Mouse (Mus musculus): ENCODE data around the gene Commd4.
"Not testable (repeated sequence)": the region's sequence is repeated elsewhere in the genome, so short reads cannot be mapped to it uniquely, and the experiment has no call there.

The Commd4 gene

DNA sequence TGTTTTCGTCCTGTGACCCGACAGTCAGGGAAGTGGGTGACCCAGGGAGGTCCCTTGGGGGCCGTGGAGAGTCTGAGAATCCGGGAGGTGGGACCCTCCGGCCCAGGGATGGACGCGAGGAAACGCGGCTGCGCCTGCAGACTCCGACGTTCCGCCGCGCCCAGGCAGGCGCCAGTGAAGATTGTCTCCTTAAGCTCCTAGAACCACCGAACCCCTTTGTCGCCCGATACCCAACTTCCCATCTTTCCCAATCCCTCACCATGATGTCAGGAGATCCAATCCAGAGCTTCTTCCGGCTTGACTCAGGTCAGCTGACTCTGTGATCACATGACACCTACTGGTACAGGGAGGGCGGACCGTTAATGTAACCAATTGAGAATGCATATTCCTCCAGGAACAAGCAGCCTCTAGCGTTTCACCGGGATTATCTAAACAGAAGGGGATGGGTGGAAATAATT lies at the start of gene Commd4:
Commd4 (minus strand) TSS at position 319 of the 458 bp plus-strand sequence.
- DNase-seq (ENCODE audit: low read depth, low spot score): peak; percentile 99

GRCm38 (mm10) chr9:57206896-57207295 lies 48.8 kb upstream of the Commd4 start:
- DNase-seq (ENCODE audit: low read depth, low spot score): no peak

GRCm38 (mm10) chr9:57203571-57203970 lies 45.4 kb upstream of the Commd4 start:
- DNase-seq (ENCODE audit: low read depth, low spot score): not testable (repeated sequence)

GRCm38 (mm10) chr9:57202981-57203380 lies 44.9 kb upstream of the Commd4 start:
- DNase-seq (ENCODE audit: low read depth, low spot score): no peak

DNA sequence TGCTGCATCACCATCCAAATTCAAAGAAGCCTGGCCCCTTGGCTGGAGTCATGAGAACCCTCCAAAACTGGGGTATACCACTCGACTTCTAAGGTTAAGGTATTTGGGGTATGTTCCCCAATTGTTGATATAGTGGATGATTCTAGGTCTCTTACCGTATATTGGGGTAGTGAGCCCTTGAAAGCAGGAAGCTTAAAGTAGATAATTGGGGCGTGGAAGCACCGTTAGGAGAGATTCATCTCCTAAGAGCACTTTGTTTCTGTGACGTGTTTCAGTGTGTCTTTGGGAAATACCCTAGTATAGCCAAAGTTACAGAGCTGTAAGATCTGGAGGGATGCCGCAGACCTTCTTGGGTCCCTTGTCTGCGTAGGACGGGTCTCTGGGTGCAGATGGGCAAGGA lies 39.3 kb upstream of the Commd4 start:
- DNase-seq (ENCODE audit: low read depth, low spot score): no peak

GRCm38 (mm10) chr9:57196708-57197107 lies 38.6 kb upstream of the Commd4 start:
- DNase-seq (ENCODE audit: low read depth, low spot score): no peak

DNA sequence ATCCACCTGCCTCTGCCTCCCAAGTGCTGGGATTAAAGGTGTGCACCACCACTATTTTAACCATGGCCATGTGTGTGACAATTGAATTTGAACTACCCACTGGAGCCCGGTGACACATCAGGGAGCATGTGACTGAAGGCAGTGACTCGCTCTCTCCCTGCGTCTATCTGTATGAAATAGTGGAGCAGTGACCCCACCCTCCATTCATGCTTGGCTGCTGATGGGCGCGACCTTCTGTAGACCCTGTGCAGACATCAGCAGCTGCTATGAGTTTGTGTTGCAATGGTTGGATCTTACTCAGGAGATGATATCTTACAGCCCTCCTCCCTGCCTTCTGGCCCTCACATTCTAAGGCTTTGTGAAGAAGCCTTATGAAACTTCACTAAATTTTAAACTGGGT lies 10.3 kb upstream of the Commd4 start:
- DNase-seq (ENCODE audit: low read depth, low spot score): no peak

GRCm38 (mm10) chr9:57166173-57166572 lies 8.0 kb upstream of the Commd4 start:
- DNase-seq (ENCODE audit: low read depth, low spot score): no peak

- DNase-seq (ENCODE audit: low read depth, low spot score): no peak
These were observed 5.0 kb upstream of the Commd4 start for GRCm38 (mm10) chr9:57163137-57163536.

GRCm38 (mm10) chr9:57162496-57162895 lies 4.4 kb upstream of the Commd4 start:
- DNase-seq (ENCODE audit: low read depth, low spot score): no peak

GRCm38 (mm10) chr9:57158506-57158905 lies 375 bp upstream of the Commd4 start:
- no peak for DNase-seq (ENCODE audit: low read depth, low spot score)

DNA sequence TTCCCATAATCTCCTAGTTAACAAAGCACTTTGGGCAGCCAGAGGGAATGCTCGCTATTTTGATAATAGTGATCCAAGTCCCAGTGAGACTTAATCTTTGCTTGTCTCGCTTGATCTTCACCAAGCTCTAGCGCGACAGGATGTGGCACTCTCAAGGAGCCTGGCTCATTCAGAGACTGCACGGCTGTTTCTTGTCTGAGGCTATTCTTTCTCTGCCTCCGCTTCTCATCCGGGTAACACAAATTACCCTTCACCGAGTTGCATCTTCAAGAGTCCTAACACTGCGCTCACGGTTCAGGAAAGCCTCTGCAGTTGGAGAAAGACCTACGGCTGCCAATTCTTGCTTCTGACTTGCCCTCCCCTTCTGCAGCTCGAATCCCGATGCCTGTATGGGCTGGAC lies 632 bp downstream of the Commd4 start:
- no peak for DNase-seq (ENCODE audit: low read depth, low spot score)

- DNase-seq (ENCODE audit: low read depth, low spot score): no peak
These were observed 1.3 kb downstream of the Commd4 start for GRCm38 (mm10) chr9:57156823-57157222.

DNA sequence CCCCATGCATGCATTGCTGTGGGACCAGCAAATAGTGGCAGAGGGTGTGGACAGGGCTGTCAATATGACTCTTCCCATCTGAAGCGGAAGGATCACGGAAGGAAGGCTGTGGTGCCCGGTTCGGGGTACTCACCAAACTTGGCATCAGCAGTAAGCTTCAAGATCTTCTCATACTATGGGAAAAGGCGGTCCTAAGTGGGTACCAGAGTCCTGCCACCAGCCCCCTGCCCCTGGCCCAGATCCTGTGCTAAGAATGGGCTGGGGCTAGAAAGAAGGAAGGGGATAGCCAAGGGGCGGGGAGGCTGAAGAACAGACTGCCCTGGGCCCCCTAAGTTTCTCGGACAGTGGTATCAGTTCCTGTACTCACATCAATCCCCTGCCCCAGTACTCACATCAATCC lies 1.7 kb downstream of the Commd4 start:
- DNase-seq (ENCODE audit: low read depth, low spot score): no peak

DNA sequence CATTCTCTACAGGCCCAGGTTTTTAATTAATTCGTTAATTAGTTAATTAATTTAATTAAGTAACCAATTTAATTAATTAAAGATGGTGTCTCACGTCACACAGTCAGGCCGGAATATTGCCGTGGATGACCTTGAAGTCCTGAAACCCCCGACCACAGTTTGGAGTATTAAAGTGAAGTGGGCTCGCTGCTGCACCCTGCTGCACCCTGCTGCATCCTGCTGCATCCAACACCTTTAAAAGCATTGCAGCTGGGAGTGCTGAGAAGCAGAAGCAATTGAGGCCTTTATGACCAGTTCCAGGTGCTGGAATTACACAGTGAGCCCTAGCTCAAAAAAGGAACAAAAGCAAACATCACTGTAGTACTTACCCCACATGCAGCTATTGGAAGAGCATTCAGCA lies 5.8 kb downstream of the Commd4 start:
- no peak for DNase-seq (ENCODE audit: low read depth, low spot score)

DNA sequence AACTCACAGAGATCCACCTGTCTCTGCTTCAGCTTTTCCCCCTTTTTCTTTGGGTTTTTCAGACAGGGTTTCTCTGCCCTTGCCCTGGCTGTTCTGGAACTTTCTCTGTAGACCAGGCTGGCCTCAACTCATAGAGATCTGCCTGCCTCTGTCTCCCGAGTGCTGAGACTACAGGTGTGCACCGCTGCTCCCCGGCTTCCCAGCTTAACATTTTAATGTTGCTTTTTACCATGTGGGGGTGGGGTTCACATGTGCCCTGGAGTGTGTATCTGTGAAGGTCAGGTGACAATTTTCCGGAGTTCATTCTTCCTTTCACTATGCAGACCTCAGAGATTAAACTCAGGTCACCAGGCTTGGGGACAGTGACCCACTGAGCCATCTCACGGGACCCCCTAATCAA lies 7.9 kb downstream of the Commd4 start:
- DNase-seq (ENCODE audit: low read depth, low spot score): no peak

DNA sequence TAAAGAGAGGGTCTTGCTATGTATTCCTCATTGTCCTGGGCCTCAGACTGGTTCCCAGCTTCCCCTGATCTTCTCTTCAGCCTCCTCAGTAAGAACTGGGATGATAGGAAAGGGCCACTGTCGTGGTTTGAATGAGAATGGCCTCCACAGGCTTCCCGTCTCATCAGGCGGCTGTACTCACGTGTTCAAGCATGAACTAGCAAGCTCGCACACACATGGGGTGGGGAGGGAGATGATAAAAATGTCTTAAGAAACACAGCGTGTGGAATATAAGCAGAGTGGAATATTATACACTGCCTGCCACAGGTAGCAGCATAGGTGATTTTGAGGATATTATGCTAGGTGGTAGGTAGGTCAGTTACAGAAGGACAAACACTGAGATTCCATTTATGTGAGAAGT lies 9.1 kb downstream of the Commd4 start:
- no peak for DNase-seq (ENCODE audit: low read depth, low spot score)

GRCm38 (mm10) chr9:57148144-57148878 lies 9.8 kb downstream of the Commd4 start, which contains the start of gene Neil1:
Gene Neil1, minus strand, starts transcription at chr9:57148305.
- DNase-seq (ENCODE audit: low read depth, low spot score): peak; percentile 92

DNA sequence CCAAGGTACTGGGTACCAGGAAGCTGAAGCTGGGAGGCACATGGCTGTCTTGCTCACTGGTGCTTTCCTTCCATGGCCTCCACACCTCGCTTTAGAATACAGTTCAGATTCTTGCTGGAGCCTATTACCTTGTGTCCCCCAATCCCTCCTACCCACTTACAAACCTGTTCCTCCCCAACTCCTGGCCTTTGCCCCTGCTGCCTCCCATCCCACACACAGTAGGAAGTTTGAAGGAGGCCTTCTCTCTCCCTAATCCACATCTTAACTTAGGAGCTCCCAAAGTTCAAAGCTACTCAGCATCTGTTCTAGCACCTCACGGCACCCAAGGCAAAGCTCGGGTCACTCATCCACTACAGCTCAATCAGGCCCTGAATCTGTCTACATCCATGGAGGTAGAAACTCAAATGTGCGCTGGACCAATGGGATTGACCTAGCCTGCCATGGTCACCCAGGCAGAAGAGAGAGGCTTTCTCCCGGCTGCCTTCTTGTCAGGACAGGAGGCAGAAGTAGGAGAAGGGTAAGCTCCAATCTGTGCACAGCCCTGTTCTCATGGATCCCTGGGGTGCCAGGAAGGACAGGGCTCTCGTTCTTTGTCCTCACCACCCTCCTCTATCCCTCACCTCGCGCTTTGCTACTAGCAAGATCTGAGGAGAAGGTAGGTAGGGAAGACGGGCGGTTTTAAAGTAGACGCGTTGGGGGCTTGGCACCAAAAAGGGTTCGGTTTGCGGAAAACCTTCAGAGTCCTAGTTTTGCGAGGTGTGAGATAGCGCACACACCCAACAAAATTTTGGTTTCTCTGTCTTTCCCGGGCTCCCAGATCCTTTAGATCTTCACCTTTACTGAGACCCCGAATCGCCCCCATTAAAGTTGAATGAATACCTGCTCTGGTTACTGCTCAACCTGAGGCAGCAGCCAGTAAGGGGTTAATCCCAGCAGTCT lies 10.7 kb downstream of the Commd4 start:
- DNase-seq (ENCODE audit: low read depth, low spot score): no peak

- DNase-seq (ENCODE audit: low read depth, low spot score): no peak
These were observed 11.6 kb downstream of the Commd4 start for GRCm38 (mm10) chr9:57146451-57147066.

GRCm38 (mm10) chr9:57144830-57145229 lies 13.3 kb downstream of the Commd4 start:
- DNase-seq (ENCODE audit: low read depth, low spot score): no peak

DNA sequence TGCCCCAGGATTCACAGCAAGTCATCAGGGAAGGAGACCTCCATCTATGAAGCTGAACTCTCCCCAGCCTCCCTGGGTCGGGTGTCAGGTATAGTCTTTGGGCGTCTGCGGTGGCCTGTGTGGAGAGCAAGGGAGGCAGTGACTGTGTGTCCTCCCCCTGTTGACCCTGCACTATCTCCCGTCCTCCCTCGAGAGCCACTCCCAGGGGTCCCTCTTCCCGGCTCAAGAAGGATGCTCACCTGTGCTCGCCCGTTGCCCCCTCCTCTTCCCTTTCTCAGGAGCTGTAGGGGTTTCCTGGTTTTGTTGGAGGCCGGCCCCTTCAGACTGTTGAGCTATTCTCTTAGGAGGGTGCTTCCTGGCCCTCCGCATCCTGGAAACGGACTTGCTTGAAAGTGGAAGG lies 14.9 kb downstream of the Commd4 start:
- no peak for DNase-seq (ENCODE audit: low read depth, low spot score)

All from skeletal muscle tissue, adult 2 months (tissue).